Mouse (Mus musculus) CD8-positive naive resting alpha-beta T cell, adult 57 days (primary cell): ENCODE data around the gene Cnpy3. TPM values are rescaled to one million over a fixed set of nuclear protein-coding genes. Genes with fewer than 3 reads are reported as not detected.

Source experiments
- total RNA-seq: library from RNA; stranded (reverse); gene quantifications from one replicate; pipeline ENCODE4 v1.2.4, GENCODE M21; 2023

Cnpy3 gene
- 57.9 TPM for total RNA-seq

DNA sequence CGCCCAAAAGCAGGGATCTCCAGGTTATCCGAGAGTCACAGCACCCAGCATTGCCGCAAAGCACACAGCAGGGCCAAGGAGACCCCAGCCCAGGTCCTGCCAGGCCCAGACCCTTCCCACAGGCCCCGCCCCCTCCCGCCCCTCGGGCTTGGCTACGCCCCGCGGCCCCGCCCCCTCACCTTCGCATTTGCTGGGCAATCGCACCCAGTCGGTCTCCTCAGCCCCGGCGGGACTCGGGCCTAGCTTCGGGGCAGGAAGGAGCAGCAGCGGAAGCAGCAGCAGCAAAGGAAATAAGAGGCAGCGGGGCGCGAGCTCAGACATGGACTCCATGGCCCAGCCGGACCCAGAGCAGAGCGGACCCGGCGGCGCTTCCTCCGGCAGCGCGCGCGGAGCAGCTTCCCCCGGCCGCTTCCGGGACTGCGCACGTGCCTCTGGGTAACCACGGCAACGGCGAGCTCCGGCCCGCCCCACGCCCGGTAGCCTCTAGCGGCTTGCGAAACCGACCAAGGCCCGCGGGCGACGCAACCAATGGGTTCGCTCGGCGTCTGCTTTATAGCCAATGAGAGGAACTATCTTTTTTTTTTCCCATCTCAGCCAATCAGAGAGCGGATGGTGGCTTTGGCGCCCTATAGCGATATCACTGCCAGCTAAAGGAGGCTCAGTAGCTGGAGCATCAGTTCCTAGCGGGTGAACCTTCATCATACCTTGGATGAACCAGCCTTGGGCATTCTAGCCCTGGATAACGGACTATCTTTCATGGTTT, at the start of gene Cnpy3:
Cnpy3 (minus strand) TSS at position 421 of the 763 bp plus-strand sequence.

GRCm38 (mm10) chr17:46782341-46783221, 30.6 kb upstream of the Cnpy3 start, which contains the start of gene Rpl7l1:
Rpl7l1 (minus strand) TSS chr17:46782672.

DNA sequence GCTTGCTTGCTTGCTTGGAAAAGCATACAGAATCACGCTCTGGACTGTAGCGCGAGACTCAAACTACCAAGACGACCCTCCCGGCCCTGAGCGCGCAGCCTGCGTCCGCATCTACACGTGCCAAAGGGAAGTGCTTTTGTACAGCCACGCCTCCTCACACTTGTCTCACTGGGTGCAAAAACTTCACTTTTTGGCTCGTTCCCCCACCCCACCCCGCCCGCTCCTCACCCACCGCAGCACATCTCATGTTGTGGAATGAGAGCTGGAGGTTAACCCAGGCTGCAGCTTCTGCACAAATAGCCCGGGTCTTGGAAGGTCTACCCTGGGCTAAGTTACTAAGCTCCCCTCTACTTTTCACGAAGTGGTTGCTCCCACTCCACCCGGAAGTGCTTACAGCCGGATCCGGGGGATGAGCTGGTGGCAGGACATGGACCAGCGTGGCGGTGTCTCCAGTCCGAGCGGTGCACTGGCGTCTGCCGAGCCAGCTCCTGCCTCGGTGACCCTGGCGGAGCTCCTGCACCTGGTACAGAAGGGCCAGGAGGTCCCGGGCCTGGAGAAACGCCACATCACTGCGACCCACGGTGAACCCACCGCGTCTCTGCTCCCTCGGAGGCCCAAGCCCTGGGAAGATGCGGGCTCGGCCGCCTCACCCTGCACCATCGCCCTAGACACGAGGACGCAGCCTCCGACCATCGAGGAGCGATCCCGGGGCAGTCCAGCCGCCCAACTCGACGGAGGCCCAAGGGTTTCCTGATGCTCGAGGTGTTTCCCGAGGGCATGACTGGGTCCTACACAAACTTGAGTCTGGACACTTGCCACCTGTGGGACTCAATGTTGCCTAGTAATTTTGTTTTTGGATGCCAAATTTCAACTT, 20.6 kb upstream of the Cnpy3 start, which contains the start of gene 2310039H08Rik:
2310039H08Rik (plus strand) TSS at position 232 of the 874 bp plus-strand sequence.

DNA sequence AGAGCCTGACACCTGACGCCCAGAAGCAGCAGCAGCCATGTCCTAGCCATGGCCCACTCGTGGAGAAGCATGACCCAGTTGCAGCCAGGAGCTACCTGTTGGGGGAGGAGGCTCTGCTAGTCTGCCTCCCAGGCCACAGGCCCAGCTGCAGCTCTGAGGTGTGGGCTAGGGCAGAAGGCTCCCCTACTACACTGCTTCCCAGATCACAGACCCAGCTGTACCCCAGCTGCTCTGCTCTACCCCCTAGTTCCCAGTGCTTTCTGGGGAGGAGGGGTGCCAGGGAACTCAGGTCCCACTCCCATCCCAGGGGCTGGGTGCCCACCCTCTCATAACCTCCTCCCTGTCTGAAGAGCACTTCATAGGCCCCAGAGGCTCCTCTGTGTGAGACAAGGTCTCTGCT, 11.5 kb upstream of the Cnpy3 start, which contains the start of gene Ptcra:
Ptcra (minus strand) TSS at position 169 of the 400 bp plus-strand sequence.

GRCm38 (mm10) chr17:46728904-46729318, 23.1 kb downstream of the Cnpy3 start, which contains the start of gene Gnmt:
Gnmt (minus strand) TSS chr17:46729168.

GRCm38 (mm10) chr17:46710959-46711597, 40.9 kb downstream of the Cnpy3 start, which contains the start of gene Pex6:
Pex6 (plus strand) TSS chr17:46711463.

DNA sequence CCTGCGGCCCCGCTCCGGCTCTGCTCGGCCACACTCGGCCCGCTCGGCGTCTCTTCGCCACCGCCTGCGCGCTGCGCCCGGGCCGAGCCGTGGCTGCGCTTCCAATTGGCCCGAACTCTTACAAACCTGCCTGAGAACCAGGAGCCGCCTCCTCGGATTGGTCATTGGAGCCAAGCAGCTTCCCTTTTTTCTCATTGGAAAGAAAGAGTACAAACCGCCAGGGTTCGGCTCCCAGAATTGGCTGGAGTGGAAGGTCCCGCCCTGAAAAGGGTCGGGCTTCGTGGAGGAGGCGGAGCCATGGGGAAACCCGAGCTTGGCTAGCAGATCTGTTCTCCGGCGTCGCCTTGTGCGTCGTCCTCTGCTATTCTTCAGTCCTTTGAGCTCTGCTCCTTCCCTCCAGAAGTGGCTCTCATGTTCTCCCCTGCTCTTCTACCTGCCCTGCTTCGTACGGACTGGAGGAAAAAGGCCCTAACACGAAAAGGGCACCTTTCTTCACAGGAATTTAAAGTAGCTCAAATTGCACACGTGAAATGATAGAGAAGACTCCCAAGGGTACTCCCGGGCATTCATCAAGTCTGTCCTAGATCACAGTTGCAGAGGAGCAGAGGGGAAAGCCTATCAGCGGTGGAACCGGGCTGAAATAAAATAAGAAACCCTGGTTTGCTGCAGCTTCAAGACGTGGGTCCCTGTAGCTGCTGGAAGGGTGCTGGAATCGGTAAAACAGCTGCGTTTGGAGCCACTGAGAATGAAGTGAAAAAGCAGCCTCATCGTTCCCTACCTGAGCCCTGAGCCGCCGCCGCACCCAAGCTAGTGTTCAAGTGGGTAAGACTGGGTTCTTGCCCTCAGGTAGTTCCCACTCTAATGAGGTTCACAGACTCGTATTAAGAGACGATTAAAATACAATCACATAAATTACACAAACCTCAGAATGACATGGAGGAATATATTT, 46.9 kb downstream of the Cnpy3 start, which contains the start of gene Ppp2r5d:
Ppp2r5d (minus strand) TSS at position 225 of the 949 bp plus-strand sequence.

Other genes with a start within 250 kb of the Cnpy3 start
- gene Cul9, start 205.8 kb downstream of the Cnpy3 start, total RNA-seq: 20.4 TPM
- 66.8 TPM for gene Srf, start 196.0 kb downstream of the Cnpy3 start, total RNA-seq
- not detected for gene Ptk7, start 122.7 kb downstream of the Cnpy3 start, total RNA-seq
- 15.0 TPM for gene Klc4, start 106.2 kb downstream of the Cnpy3 start, total RNA-seq
- gene Mrpl2, start 106.0 kb downstream of the Cnpy3 start, total RNA-seq: 31.6 TPM
- gene Cul7, start 101.9 kb downstream of the Cnpy3 start, total RNA-seq: 7.3 TPM
- gene Rrp36, start 77.9 kb downstream of the Cnpy3 start, total RNA-seq: 34.8 TPM
- 31.5 TPM for gene Mea1, start 73.4 kb downstream of the Cnpy3 start, total RNA-seq
- 46.1 TPM for gene Klhdc3, start 71.3 kb downstream of the Cnpy3 start, total RNA-seq
- gene Ppp2r5d, start 47.1 kb downstream of the Cnpy3 start, total RNA-seq: 34.2 TPM
- gene Pex6, start 40.8 kb downstream of the Cnpy3 start, total RNA-seq: 28.2 TPM
- gene Gnmt, start 23.0 kb downstream of the Cnpy3 start, total RNA-seq: 3.2 TPM
- gene Ptcra, start 11.5 kb upstream of the Cnpy3 start, total RNA-seq: 0.40 TPM
- gene 2310039H08Rik, start 20.4 kb upstream of the Cnpy3 start, total RNA-seq: 22.0 TPM
- 70.1 TPM for gene Rpl7l1, start 30.5 kb upstream of the Cnpy3 start, total RNA-seq
- gene Bicral, start 106.3 kb upstream of the Cnpy3 start, total RNA-seq: 30.8 TPM
- gene Tbcc, start 138.5 kb upstream of the Cnpy3 start, total RNA-seq: 14.1 TPM
- not detected for gene Prph2, start 158.2 kb upstream of the Cnpy3 start, total RNA-seq